Mouse (Mus musculus) heart, embryonic 11.5 days (tissue): ENCODE data around the gene Mtx1. TPM values are rescaled to one million over a fixed set of nuclear protein-coding genes. Genes with fewer than 3 reads are reported as not detected.

ENCODE experiments used
- ATAC-seq: fragments of 200-750 bp; cut with Nextera tagmentation; replicated peaks from 2 replicates; pipeline ENCODE4 v1.8.0; 2017; ENCODE audit warnings: moderate library complexity; ENCODE audit not compliant: insufficient number of reproducible peaks, low FRiP score, low TSS enrichment
- H3K27ac ChIP-seq: fragments of 300-500 bp; sonication (generic); 2 replicates; pipeline ENCODE4 v1.5.1; 2014; ENCODE audit warnings: mild to moderate bottlenecking, low read depth, low read length
- H3K27me3 ChIP-seq: fragments of 300-500 bp; sonication (generic); 2 replicates; pipeline ENCODE4 v1.6.1; 2014; ENCODE audit warnings: mild to moderate bottlenecking, low read length, mixed read lengths; ENCODE audit not compliant: control insufficient read depth, insufficient read depth
- H3K36me3 ChIP-seq: fragments of 300-500 bp; sonication (generic); 2 replicates; pipeline ENCODE4 v1.6.1; 2014; ENCODE audit warnings: mild to moderate bottlenecking, low read length, moderate library complexity, mixed read lengths; ENCODE audit not compliant: control insufficient read depth, insufficient read depth
- H3K4me1 ChIP-seq: fragments of 300-500 bp; sonication (generic); 2 replicates; pipeline ENCODE4 v1.6.1; 2014; ENCODE audit warnings: low read length; ENCODE audit not compliant: control insufficient read depth, insufficient read depth
- H3K4me2 ChIP-seq: fragments of 300-500 bp; sonication (generic); 2 replicates; pipeline ENCODE4 v1.6.1; 2014; ENCODE audit warnings: mild to moderate bottlenecking, moderate library complexity
- H3K4me3 ChIP-seq: fragments of 300-500 bp; sonication (generic); 2 replicates; pipeline ENCODE4 v1.5.1; 2014; ENCODE audit warnings: low read depth, low read length
- H3K9ac ChIP-seq: fragments of 300-500 bp; sonication (generic); 2 replicates; pipeline ENCODE4 v1.6.1; 2014; ENCODE audit warnings: mild to moderate bottlenecking, low read depth, low read length, moderate library complexity
- H3K9me3 ChIP-seq: fragments of 300-500 bp; sonication (generic); replicated peaks from 2 replicates; pipeline ENCODE4 v1.6.1; 2016; ENCODE audit warnings: low read length; ENCODE audit not compliant: control insufficient read depth
- WGBS: fragments of 180-500 bp; shearing (Covaris S2); extraction: QIAGEN DNeasy Blood & Tissue Kit; methylation state at CpG from one replicate; pipeline ENCODE4 v1.1.7; 2014; ENCODE audit not compliant: insufficient replicate concordance; 5-methylcytosine and 5-hydroxymethylcytosine counted together
- polyA plus RNA-seq: library from polyadenylated mRNA; unstranded; fragments of >200 nt; fragmentation: Nextera tagmentation; extraction: Ambion mirVana; gene quantifications from 2 replicates; pipeline ENCODE4 v1.2.1, GENCODE M21; 2014

Gene Mtx1
- polyA plus RNA-seq, 1 experiment from 2014 or later = 144 TPM

DNA sequence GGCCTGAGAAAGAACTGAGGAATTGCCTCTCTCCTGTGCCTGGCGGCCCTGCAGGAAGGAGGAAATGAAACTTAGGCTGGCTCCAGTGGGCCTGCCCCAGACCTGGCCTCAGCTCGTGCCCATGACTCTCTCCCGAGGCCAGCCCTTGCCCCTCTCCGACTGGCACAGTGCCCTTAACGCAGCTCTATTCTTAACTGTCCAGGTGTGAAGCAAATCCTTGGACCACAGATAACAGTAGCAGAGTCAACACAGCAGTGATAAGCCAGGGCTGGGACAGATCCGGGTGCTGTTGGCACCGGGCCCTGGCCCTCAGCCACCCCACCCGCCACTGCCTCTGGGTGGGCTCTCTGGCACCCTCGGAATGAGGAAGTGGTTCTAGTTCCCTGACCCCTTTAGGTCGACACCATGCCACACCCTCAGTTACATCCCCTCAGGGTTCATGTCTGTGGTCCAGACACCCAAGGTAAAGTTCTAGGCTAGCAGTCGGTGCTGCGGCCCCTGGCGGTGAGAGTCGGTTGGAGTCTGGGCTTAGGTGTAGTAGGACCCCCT, 6.7 kb upstream of the Mtx1 start:
- ATAC-seq = no peak
- no peak overlapping the region for H3K4me3 ChIP-seq
- peak overlapping the region; percentile 23; the same call in 1 of the 2 replicates for H3K4me2 ChIP-seq
- no peak overlapping the region for H3K9ac ChIP-seq
- H3K36me3 ChIP-seq = no peaks in the 10 kb centered on the region
- H3K9me3 ChIP-seq = no peaks in the 10 kb centered on the region
- peaks cover 24% of the 10 kb centered on the region for H3K27me3 ChIP-seq
- H3K27ac ChIP-seq = no peak overlapping the region
- H3K4me1 ChIP-seq = peaks cover under 1% of the 10 kb centered on the region; the same call in 1 of the 2 replicates
- 70% methylated on average over 14 of the region's 14 CpGs for WGBS

DNA sequence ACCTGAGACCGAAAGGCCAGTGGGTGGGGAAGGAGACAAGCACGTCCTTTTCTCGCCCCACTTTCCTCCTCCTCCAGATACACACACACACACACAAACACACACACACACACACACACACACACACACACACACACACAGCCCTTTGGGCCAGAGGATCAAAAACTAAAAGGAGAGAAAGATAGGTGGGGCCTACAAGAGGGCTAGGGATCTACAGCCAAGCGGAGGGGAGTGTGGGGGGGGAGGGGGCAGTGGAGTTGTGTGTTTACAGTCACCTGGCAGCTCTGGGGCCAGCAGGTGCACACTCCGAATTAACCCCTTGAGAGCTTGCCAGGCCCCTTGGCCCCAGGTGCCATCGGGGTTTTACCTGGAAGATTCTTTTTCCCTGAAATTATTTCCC, 5.7 kb upstream of the Mtx1 start:
- H3K4me1 ChIP-seq = peaks cover 7% of the 10 kb centered on the region; the same call in 1 of the 2 replicates
- H3K4me3 ChIP-seq = no peak overlapping the region
- H3K4me2 ChIP-seq = no peak overlapping the region
- no peaks in the 10 kb centered on the region for H3K9me3 ChIP-seq
- no peak overlapping the region for H3K9ac ChIP-seq
- H3K27ac ChIP-seq = no peak overlapping the region
- ATAC-seq = no peak
- H3K36me3 ChIP-seq = no peaks in the 10 kb centered on the region
- 62% methylated on average over 6 of the region's 6 CpGs for WGBS
- H3K27me3 ChIP-seq = peaks cover 24% of the 10 kb centered on the region

DNA sequence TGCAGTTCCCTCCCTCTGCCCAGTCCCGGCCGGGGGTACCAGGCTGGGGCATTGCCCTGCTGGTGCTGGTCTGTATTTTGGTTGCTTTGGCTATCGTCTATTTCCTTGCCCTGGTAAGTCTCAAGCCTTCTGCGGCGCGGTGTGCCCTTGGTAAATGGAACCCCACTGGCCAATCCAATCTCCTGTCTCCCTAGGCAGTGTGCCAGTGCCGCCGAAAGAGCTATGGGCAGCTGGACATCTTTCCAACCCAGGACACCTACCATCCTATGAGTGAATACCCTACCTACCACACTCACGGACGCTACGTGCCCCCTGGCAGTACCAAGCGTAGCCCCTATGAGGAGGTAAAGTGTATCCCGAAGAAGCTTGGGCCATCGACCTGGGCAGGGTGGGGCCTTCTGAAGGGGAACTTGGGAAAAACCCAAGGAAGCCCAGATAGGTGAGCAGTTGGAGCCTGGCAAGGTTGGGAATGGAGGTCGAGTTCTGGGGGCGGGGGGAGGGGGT, 4.9 kb upstream of the Mtx1 start:
- Histone ChIP-seq H3K9me3 (no peaks in the 10 kb centered on the region), H3K27me3 (peaks cover 24% of the 10 kb centered on the region), H3K4me2 (no peak overlapping the region), H3K4me3 (no peak overlapping the region), H3K9ac (no peak overlapping the region), H3K27ac (no peak overlapping the region), H3K36me3 (no peaks in the 10 kb centered on the region), H3K4me1 (peaks cover 9% of the 10 kb centered on the region; the same call in 1 of the 2 replicates)
- WGBS = 70% methylated on average over 16 of the region's 16 CpGs
- no peak for ATAC-seq

DNA sequence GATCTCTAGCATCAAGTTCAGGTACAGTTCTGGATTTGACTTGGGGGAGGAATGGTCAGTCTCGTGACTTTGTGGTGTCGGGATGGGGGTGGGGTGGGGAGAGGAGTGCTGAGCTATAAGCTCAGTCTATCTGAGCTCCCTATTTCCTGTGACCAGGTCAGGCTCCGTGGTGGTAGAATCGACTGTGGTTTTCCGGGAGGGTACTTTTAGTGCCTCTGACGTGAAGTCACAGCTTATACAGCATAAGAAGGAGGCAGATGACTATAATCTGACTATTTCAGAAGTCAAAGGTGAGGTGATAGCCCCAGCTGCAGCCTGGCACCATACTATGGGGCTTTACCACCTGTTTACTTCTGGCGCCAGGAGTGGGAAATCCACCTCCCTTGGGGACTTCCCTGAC, 4.5 kb upstream of the Mtx1 start:
- Histone ChIP-seq H3K27ac (no peak overlapping the region), H3K27me3 (peaks cover 29% of the 10 kb centered on the region), H3K4me2 (no peak overlapping the region), H3K36me3 (no peaks in the 10 kb centered on the region), H3K9ac (no peak overlapping the region), H3K4me3 (no peak overlapping the region), H3K9me3 (no peaks in the 10 kb centered on the region), H3K4me1 (peaks cover 9% of the 10 kb centered on the region; the same call in 1 of the 2 replicates)
- WGBS = 43% methylated on average over 7 of the region's 7 CpGs
- no peak for ATAC-seq

DNA sequence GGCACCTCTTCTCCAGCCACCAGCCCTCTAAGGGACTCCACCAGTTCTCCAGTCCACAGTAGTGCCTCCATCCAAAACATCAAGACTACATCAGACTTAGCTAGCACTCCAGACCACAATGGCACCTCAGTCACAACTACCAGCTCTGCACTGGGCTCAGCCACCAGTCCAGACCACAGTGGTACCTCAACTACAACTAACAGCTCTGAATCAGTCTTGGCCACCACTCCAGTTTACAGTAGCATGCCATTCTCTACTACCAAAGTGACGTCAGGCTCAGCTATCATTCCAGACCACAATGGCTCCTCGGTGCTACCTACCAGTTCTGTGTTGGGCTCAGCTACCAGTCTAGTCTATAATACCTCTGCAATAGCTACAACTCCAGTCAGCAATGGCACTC, 3.7 kb upstream of the Mtx1 start:
- WGBS = 73% methylated on average over 2 of the region's 2 CpGs
- peaks cover 36% of the 10 kb centered on the region for H3K27me3 ChIP-seq
- no peak overlapping the region for H3K4me3 ChIP-seq
- no peak for ATAC-seq
- no peaks in the 10 kb centered on the region for H3K9me3 ChIP-seq
- no peak overlapping the region for H3K4me2 ChIP-seq
- H3K9ac ChIP-seq = no peak overlapping the region
- peaks cover 9% of the 10 kb centered on the region; the same call in 1 of the 2 replicates for H3K4me1 ChIP-seq
- no peak overlapping the region for H3K27ac ChIP-seq
- H3K36me3 ChIP-seq = no peaks in the 10 kb centered on the region

DNA sequence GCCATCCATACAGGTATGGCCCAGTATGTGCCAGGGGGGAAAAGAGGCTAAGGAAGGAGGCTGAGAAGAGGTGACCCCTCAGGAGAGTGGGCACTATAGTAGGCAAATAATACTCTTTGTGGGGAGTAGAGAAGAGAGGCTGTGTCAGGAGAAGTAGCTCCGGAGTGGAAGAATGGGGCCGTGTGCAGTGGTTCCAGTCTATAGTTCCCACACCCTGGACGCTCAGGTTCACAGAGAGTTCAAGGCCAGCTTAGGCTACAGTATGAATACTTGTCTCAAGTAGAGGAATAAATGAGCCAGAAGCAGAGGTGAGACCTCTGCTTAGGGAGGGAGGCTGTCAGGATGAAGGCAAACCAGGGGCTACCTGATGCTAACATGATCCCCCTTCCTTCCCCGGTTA, 2.4 kb upstream of the Mtx1 start:
- ATAC-seq = no peak
- Histone ChIP-seq H3K4me2 (0 out of 2 replicates have a peak overlapping the region, but pooled peaks have one; percentile 4), H3K36me3 (no peaks in the 10 kb centered on the region), H3K4me3 (no peak overlapping the region), H3K27ac (no peak overlapping the region), H3K4me1 (peaks cover 9% of the 10 kb centered on the region; the same call in 1 of the 2 replicates), H3K9me3 (no peaks in the 10 kb centered on the region), H3K9ac (no peak overlapping the region), H3K27me3 (peaks cover 37% of the 10 kb centered on the region)
- 70% methylated on average over 4 of the region's 4 CpGs for WGBS

DNA sequence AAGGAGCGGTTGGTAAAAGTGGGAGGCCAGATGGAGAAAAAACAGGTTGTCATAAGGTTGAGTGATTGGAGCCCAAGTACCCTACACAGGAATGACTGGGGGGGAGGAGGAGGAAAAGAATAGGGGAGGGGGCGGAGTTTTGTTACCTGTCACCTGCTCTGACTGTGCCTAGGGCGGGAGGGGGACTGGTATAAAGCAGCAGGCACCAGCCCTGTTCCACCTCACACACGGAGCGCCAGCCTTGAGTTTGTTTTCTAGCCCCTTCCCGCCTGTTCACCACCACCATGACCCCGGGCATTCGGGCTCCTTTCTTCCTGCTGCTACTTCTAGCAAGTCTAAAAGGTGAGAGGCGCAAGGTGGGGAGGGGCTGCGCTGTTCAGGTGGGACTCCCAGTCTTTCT, 1.9 kb upstream of the Mtx1 start, which contains the start of gene Muc1:
TSS of gene Muc1 (plus strand) at position 222 of the 400 bp plus-strand sequence.
- Histone ChIP-seq H3K27ac (0 out of 2 replicates have a peak within 1 kb of the TSS, but pooled peaks have one; percentile 6), H3K9me3 (no peaks in the 10 kb centered on the region), H3K9ac (peak within 1 kb of the TSS; percentile 58; the same call in 1 of the 2 replicates), H3K4me1 (peaks cover 9% of the 10 kb centered on the region; the same call in 1 of the 2 replicates), H3K36me3 (no peaks in the 10 kb centered on the region), H3K27me3 (peaks cover 37% of the 10 kb centered on the region), H3K4me2 (peak within 1 kb of the TSS; percentile 73), H3K4me3 (peak within 1 kb of the TSS; percentile 49)
- 22% methylated on average over 10 of the region's 10 CpGs for WGBS
- no peak for ATAC-seq

DNA sequence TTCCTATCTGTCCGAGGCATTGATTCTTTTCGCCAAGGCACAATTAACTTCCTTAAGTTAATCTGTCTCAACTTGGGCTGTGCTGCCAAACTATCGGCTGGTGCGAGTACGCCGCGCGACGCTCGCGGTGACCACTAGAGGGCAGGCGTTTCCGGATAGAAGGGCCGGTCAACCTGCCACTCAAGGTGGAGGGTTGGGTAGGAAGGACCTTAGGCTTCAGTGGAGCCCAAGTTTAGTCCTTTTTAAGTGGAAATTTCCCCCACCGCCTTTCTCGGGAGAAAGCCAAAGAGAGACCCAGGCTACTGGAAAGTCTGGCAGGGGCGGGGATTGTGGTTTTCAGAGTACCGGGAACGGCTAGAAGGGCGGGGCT, 1.3 kb upstream of the Mtx1 start:
- Histone ChIP-seq H3K9me3 (no peaks in the 10 kb centered on the region), H3K27me3 (peaks cover 37% of the 10 kb centered on the region), H3K4me3 (peak overlapping the region; percentile 49)

More for the DNA sequence above, 1.3 kb upstream of the Mtx1 start:
- under 1% methylated on average over 20 of the region's 20 CpGs for WGBS
- Histone ChIP-seq H3K9ac (peak overlapping the region; percentile 58; the same call in 1 of the 2 replicates), H3K4me2 (peak overlapping the region; percentile 73), H3K4me1 (peaks cover 9% of the 10 kb centered on the region; the same call in 1 of the 2 replicates), H3K36me3 (no peaks in the 10 kb centered on the region), H3K27ac (0 out of 2 replicates have a peak overlapping the region, but pooled peaks have one; percentile 6)
- no peak; the same call in 1 of the 2 replicates for ATAC-seq
